Mouse (Mus musculus) gonadal fat pad, adult 2 months (tissue): Measurements from ENCODE around the gene Mindy2. TPM values are rescaled to one million over a fixed set of nuclear protein-coding genes. Genes with fewer than 3 reads are reported as not detected.

Source experiments
- DNase-seq: peaks from one replicate; pipeline ENCODE4 v3.0.0-alpha.2; 2012; ENCODE audit warnings: low read depth
- polyA plus RNA-seq: library from polyadenylated mRNA; depleted of rRNA; stranded (reverse); fragments of >200 nt; gene quantifications from 2 replicates; pipeline ENCODE4 v1.2.3, GENCODE M21; 2012; rRNA removed

Gene Mindy2
- 9.3 and 9.4 TPM in 2 replicates for polyA plus RNA-seq

DNA sequence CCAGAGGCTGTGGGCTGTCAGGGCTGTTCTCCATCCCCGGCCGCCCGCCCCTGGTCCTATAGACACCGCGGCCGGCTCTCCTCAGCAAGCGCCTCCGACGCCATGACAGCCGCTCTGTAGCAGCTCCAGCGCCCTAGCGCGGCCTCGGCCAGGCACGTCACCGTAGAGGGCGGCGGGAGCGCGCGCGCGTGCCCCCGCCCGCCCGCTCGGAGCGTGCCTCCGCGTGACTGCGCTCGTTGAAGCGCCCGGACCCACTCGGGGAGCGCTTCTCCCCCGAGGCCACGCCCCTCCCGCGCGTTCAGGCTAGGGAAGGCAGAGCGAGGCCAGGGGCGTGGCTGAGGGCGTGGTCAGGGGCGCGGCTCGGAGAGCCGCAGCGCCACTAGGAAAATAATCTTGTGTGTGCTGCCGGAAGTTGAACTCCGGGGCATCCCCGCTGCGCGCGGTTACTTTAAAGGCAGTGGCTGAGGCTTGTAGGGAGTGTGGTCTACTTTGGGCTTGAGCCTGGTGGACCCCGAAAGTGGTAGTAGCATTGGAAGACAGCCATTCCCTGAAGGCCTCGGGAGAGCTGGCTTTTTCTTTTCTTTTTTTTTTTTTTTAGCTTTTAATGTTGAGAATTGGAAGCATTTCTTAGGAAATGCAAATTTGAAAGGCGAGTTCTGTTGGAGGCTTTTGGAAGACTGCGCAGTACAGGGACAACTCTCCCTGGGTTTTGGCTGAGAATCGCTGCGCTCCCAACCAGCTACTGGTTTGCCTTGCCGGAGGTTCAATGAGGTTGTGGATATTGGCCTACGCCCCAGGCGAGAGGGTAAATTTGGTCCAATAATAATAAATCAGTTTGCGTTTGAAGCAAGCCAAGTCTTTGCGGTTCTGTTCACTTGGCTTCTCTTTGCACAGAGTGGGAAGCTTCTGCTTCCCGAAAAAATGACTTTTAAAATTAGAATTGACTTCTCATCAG is at the start of gene Mindy2:
Gene Mindy2 (minus strand): TSS at position 162 of the 955 bp plus-strand sequence.
- DNase-seq, result peak; percentile 72

DNA sequence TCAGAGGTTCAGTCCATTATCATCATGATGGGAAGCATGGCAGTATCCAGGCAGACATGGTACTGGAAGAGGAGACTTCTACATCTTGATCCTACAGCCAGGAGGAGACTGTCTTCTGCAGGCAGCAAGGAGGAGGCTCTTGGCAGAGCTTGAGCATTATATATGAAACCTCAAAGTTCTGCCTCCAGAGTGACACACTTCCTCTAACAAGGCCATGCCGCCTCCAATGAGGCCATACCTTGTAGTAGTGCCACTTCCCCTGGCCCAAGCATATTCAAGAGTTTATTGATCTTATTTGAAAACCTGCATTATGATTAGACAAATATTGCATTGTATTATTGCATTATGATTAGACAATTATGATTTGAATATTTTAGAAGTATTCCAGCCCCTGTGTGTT is 49.5 kb upstream of the Mindy2 start:
- DNase-seq, result no peak

DNA sequence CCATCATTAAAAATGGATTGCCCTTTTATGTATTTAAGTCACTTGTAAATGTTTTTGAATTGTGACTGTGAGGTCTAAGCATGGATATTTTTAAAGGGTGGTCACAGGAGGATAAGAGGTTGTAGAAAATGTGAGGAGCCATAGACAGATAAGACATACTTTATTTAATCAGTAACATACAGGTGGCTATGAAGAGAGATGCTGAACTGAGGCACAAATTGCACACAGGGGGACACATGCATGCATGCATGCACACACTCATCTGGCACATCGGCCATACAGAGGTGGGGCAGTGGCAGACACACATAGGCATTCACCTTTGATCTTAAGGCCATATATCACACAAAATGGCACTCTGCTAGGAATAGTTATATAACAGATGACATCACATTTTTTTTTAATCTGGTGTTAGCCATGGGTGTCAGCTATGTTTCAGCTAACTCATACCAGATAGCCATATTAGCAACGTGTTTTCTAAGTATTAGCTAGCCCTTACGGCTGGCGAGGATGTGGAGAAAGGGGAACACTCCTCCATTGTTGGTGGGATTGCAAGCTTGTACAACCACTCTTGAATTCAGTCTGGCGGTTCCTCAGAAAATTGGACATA is 46.7 kb upstream of the Mindy2 start:
- no peak for DNase-seq

DNA sequence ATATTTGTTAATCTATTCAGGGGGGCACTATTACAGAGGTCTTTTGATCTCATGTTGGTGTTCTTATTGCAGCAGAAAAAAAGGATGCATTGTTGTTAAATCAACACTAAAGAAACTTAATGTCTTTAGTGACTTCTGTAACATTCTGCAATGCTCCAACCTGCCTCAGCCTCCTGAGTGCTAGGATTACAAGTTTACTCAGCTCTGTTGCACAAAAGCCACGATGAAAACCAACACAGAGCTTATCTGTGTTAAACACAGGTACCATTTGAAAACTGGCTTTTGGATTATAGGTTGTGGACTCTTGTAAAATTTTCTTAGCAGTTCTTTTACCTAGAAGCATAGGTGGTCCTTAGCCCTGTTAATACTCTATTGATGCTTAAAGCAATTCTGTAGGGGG is 41.1 kb upstream of the Mindy2 start:
- no peak for DNase-seq

DNA sequence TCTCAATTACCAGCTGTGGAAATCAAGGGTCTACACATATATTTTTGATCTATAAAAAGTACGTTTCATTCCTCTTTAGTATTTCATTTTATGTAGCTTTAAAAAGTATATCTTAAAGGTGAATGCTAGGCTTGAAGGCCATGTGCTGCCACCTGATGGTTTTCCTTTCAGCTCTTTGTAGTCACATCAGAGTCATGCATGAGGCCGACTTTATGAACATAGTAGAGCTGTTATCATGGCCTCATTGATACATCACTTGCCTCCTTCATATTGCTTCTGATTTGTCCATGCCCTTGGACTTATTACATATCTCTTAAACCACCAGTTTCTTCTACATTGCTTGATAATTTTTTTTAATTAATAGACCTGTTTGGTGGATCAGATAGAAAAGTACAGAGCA is 38.7 kb upstream of the Mindy2 start:
- DNase-seq, result no peak

DNA sequence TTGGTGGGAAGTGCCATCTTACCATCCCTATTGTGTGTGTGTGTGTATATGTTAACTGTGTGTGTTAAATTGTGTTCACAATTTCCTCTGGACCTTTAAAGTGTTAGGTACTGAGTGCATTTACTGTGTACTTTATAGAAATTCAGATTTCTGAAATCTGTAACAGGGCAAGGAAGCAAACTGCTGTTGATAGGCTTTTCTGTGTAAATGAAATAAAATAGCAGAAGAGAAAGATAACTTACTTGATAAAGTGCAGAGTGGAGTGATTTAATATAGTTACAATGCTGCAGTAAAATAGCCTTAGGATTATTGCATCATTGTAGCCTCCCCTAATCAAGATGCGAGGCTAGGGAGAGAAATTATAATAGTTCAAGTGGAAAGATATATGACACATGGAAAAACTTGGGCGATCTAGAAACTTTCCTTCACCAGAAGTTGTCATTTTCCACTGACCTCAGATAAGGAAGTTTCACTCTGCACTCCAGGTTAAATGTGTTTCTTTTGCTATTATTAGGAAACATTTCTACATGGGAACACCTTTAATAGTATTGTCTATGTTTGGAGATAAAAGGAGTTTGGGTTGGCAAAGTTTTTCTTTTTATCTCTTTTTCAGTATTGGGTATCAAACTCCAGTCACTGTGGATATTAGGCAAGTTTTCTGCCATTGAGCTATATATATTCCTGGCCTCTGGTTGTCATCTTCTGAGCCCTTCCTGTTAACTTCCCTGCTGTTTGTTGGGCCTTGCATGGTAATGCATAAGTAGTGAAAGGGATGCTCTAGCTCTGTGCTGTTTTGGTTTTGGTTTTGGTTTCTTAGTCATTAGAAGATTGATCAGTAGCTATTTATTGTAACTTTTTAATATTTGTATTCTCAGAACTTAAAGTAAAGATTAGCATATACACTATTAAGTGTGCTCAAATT is 35.1 kb upstream of the Mindy2 start:
- DNase-seq, result no peak

DNA sequence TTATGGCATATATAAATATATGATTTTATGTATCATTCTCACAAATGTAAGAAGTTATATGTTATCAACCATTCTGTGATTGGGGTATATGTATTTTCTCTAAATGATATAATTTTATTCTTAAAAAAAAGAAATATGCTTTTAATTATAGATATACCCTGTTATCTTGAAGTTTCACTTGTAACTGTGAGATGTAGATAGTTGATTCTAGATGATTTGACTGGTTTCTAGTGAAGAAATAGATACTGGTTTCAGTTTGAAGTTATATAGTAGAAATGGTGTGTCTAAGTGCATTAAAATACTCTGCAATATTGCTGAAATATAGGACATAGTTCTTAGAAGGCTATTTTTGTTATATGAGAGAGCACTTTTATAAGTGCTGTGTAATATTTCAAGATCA is 33.6 kb upstream of the Mindy2 start:
- DNase-seq, result no peak

DNA sequence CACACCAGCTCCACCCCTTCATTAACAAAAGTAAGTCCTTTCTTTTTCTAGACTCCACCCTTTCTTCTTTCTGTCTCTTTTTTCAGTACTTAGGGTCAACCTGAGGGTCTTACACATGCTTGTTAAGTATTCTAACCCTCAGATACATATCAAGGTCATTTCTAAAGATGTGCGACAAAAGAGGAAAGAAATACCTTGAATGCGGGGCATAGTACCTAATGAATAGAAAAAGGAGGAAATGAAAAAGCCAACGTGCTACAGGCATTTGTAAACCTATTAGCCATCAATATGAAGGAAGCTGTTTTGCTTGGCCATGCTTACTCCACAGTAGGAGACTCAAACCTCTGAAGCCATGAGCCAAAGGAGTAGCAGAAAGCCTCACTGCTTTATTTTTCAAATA is 33.0 kb upstream of the Mindy2 start:
- no peak for DNase-seq

DNA sequence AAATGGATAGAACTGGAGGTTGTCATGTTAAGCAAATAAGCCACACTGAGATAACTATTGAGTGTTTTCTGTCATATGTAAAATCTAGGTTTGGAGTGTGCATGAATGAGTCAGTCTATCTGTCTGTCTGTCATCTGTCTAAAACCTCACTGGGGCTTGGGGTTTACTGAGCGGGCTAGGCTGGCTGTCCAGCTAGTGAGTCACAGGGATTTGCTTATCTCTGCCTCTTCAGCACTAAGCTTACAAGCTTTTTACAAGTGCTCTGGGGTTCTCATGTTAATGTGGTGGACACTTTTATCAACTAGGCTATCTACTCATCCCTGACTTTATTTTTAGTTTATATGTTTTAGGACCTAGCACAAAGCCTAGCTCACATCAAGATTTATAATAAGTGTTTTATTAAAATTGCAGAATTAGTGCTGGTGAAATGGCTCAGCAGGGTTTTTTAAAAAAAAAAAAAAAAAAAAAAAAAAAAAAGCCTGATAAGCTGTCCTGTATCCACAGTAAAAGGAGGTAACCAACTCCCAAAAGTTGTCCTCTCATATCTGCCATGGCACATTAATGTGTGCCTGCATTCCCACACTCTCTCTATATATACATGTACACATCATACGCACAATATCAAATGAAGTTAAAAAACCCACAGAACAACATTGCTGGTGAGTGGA is 31.5 kb upstream of the Mindy2 start:
- no peak for DNase-seq

DNA sequence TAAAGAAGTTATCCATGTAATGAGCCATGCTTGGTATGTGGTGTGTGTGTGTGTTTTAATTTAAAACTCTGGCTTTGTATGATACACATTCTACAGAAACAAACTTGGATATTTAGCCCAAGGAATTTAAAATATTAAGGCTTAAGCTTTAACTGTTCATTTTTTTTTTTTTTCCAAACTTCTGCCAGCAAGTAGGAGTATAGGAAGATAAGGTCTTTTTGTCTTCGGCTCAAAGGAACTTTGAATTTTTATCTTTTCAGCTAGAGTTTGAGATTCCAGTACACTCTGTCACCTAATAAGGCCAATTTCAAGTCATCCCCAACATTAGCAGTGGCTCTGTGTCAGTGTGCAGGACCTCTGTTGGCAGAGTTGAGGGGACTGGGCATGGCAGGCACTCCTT is 25.2 kb upstream of the Mindy2 start:
- no peak for DNase-seq

DNA sequence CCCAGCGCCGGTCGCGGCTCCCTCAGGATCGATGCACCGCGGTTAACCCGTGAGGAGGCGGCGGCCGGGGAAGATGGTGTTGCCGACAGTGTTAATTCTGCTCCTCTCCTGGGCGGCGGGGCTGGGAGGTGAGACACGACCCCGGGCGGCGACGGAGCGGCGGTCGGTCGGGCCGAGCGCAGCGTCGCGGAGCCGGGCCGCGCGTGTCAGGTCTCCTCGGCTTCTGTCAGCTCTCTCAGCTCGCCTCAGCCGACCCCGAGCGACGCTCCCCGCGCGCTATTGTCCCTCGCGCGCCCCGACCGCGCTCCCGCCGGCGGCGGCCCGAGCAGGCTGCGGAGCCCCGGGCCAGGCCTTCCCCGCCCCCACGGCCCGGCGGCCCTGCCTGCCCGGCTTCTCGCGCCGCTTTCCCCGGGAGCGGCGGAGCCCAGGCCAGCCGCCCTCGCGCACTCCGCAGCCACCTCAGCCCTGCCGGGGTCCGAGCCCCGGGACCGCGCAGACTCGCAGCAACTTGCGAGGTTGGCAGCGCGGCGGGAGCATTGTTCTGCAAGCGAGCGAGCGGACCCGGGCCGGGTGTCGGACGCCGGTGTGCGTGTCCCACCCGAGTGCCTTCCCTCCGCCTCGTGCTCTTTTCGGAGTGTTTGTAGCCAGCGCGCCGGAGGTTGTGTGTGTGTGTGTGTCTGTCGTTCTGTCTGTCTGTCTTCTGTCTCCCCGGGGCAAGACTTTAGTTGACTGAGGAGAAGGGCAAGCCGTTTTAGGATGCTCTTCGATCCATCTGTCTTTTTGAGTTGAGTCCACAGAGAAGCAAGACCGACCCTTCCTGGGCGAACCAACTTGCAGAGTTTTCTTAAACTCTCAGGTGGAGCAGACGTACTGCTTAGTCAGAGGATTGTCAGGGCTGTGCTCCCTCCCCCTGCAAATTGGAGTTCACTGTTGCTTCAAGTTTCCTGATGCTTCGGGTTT is 22.4 kb upstream of the Mindy2 start:
- DNase-seq, result no peak

DNA sequence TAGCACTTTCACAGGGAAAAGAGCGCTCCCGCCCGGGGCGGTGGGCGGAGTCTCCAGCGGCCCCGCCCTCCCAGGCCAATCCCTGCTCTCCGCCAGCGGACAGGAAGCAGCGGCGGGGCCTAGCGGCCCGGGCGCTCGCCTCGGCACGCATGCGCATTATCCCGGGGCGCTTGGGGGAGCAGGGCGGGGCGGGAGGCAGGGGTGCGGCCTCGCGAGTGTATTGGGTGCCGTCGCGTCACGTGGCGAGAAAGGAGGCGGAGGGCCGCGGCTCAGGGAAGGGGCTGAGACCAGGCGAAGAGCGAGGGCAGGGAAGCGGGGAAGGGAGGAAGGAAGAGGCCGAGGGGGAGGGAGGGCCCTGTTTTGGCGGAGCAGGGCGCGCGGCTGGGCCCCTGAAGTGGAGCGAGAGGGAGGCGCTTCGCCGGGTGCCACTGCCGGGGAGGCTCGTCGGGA is 21.7 kb upstream of the Mindy2 start, which contains the start of gene Adam10:
Gene Adam10 (plus strand): TSS at position 316 of the 450 bp plus-strand sequence.
- no peak for DNase-seq

DNA sequence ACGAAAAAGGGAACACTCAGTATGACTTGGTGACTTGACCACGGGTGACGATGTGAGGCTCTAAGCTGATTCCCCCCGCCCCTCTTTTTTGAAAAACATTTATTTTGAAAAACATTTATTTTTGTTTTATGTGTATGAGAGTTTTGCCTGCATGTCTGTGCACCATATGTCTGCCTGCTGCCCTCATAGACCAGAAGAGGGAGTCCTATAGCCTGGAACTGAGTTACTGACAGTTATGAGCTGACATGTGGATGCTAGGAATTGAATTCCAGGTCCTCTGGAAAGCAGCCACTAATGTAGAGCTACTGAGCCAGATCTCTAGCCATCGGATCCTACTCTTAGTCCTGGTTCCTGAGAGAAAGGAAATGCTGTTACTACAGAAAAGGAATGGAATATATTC is 19.0 kb upstream of the Mindy2 start:
- no peak for DNase-seq

DNA sequence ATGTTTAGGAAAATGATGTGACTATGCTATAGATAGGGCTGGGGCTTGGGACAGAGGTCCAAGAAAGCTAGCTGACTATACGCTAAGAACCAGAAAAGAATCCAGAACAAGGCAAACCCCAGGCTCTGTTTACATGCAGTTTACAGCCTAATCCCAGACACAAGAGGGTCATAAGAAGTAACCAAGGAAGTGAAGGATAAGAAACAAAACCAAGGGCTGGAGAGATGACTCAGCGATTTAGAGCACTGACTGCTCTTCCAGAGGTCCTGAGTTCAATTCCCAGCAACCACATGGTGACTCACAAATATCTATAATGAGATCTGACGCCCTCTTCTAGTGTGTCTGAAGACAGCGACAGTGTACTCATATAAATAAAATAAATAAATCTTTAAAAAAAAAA is 18.1 kb upstream of the Mindy2 start:
- DNase-seq, result no peak

DNA sequence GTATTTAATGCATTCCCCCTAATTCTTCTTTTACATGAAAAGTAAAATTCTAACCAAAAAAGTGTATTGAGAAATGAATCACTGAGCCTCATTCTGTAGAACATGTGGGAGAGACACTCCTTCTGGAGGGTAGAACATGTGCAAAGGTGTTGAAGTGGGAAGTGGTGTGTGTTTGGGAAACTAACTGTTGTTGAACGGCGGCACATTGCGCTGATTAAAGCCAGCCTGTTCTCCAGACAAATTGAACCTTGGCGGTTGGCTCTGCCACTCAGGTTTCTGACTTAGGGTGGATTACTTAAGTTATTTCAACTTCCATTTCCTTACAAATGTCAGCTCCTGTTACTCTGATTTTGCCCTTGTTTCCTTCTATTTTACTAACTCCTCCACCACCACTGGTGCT is 16.7 kb upstream of the Mindy2 start:
- no peak for DNase-seq

DNA sequence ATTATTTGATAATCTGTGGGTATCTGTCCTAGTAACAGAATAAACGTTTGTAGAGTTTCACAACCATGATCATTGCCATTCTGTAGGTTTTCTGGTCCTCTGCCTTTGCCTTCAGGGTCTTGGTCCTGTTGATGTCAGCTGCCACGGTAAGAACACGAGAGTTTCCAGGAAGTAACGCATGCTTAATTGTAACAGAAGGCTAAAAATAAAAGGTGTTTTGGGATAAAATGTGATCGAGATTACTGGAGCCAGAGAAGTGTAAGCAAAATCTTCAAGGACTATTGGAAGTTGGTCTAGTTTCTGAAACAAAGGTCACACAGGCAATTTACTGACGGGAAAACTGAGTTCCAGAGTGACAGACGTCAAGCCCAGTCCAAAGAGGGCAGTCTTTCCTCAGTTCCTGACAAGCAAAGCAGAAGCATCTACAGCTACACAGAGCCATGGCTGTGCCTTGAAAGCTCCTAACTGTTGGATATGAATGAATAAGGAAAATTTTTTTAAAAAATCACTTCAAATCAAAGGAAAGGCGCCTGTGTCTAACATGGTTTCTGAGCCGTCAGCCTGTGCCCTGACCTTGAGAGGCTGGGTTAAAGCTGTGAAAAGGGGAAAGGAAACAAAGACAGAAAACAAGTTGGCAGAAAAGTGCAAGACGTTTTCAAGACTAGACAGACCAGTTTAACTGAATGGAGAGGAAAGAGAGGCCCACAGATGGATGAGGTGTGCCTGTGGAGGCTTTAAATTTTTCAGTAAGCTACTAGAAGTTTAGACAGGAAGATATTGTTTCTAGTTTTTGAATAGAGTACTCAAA is 15.0 kb upstream of the Mindy2 start:
- no peak for DNase-seq

DNA sequence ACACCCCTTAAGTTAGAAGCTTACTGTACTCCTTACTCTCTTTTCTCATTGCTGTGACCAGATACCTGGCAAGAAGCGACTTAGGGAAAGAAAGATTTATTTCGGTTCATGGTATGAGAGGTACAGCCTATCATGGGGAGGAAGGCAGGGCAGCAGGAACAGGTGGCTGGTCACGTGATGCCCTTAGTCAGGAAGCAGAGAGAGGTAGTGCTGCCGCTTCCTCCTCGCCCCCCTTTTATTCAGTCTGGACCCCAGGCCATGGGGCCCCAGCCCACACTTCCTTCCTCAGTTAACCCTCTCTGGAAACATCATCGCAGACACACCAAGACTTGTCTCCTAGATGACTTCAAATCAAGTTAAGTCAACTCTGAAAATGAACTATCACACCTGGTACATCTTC is 14.3 kb upstream of the Mindy2 start:
- no peak for DNase-seq

DNA sequence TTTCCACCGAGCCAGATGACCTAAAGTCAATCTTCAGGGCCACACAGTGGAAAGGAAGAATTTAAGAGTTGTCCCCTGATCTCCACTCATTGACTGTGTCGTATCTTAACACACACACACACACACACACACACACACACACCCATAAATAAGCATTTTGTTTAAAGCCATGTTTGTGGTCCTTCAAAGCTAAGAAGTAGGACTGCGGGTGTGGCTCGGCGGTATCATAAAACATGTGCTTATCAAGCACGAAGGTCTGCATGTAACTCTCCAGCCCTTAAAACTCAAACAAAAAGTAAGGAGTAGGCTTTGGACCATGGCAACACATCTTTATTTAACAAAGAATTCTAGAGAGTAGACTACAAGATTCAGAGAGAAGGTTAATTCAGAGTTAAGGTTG is 13.4 kb upstream of the Mindy2 start:
- no peak for DNase-seq

DNA sequence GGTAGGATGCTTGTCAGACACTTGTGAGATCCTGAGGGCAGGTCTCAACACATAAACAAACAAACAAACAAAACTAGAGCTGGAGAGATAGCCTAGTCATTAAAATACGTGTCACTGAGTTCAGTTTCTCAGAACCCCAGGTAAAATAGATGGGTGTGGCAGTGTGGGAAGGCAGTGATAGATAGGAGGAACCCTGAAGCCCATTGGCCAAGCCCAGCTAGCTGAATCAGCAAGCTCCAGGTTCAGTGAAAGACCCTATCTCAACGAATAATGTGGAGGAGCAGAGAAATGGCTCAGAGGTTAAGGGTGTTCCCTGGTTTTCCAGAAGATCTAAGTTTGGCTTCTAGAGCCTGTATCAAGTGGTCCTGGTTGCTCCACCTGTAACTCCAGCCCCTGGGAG is 12.2 kb upstream of the Mindy2 start:
- DNase-seq, result no peak
